Mouse (Mus musculus): ENCODE data around the gene Ttll6. TPM values are rescaled to one million over a fixed set of nuclear protein-coding genes. Genes with fewer than 3 reads are reported as not detected.

The Ttll6 gene
- polyA plus RNA-seq, 1 experiment from 2014 or later = 0.12 TPM

- Histone ChIP-seq H3K9me3 (ENCODE audit: control insufficient read depth, low read length) (no peaks in the 10 kb centered on the region), H3K4me3 (ENCODE audit: low read depth, low read length) (no peak overlapping the region), H3K27me3 (ENCODE audit: control insufficient read depth, insufficient read depth, low read length) (peaks cover 94% of the 10 kb centered on the region), H3K4me2 (replicated peaks; ENCODE audit: low read depth, low read length) (no peak overlapping the region), H3K9ac (ENCODE audit: low read depth, low read length) (no peak overlapping the region), H3K4me1 (replicated peaks; ENCODE audit: control insufficient read depth, insufficient read depth, low read length) (no peaks in the 10 kb centered on the region), H3K27ac (ENCODE audit: low read depth, low read length) (no peak overlapping the region), H3K36me3 (ENCODE audit: control insufficient read depth, insufficient read depth, low read length) (no peaks in the 10 kb centered on the region)
- 0% methylated on average over 25 of the region's 25 CpGs for WGBS
- DNase-seq (ENCODE audit: low spot score) (peak; percentile 48), ATAC-seq (ENCODE audit: low FRiP score) (no peak)
Measured at GRCm38 (mm10) chr11:96172511-96173287, 39.1 kb downstream of the Ttll6 start.

- H3K9me3 ChIP-seq (ENCODE audit: control insufficient read depth, low read length) = no peaks in the 10 kb centered on the region
- no peak for ATAC-seq (ENCODE audit: low FRiP score)
- H3K4me3 ChIP-seq (ENCODE audit: low read depth, low read length) = no peak overlapping the region
- H3K27me3 ChIP-seq (ENCODE audit: control insufficient read depth, insufficient read depth, low read length) = peaks cover 96% of the 10 kb centered on the region
- no peaks in the 10 kb centered on the region for H3K36me3 ChIP-seq (ENCODE audit: control insufficient read depth, insufficient read depth, low read length)
- H3K4me1 ChIP-seq (replicated peaks; ENCODE audit: control insufficient read depth, insufficient read depth, low read length) = no peaks in the 10 kb centered on the region
- no peak overlapping the region for H3K27ac ChIP-seq (ENCODE audit: low read depth, low read length)
- H3K4me2 ChIP-seq (replicated peaks; ENCODE audit: low read depth, low read length) = no peak overlapping the region
- peak; percentile 40 for DNase-seq (ENCODE audit: low spot score)
- H3K9ac ChIP-seq (ENCODE audit: low read depth, low read length) = no peak overlapping the region
- WGBS = under 1% methylated on average over 16 of the region's 16 CpGs
Measured at GRCm38 (mm10) chr11:96173288-96173840, 39.8 kb downstream of the Ttll6 start.

- peaks cover 95% of the 10 kb centered on the region for H3K27me3 ChIP-seq (ENCODE audit: control insufficient read depth, insufficient read depth, low read length)
- no peak overlapping the region for H3K9ac ChIP-seq (ENCODE audit: low read depth, low read length)
- DNase-seq (ENCODE audit: low spot score) (peak; percentile 35), ATAC-seq (ENCODE audit: low FRiP score) (no peak)
- 2% methylated on average over 6 of the region's 6 CpGs for WGBS
- H3K4me3 ChIP-seq (ENCODE audit: low read depth, low read length) = no peak overlapping the region
- H3K27ac ChIP-seq (ENCODE audit: low read depth, low read length) = no peak overlapping the region
- H3K4me1 ChIP-seq (replicated peaks; ENCODE audit: control insufficient read depth, insufficient read depth, low read length) = no peaks in the 10 kb centered on the region
- H3K36me3 ChIP-seq (ENCODE audit: control insufficient read depth, insufficient read depth, low read length) = no peaks in the 10 kb centered on the region
- H3K4me2 ChIP-seq (replicated peaks; ENCODE audit: low read depth, low read length) = no peak overlapping the region
- no peaks in the 10 kb centered on the region for H3K9me3 ChIP-seq (ENCODE audit: control insufficient read depth, low read length)
Measured at GRCm38 (mm10) chr11:96174881-96175280, 41.3 kb downstream of the Ttll6 start.

- under 1% methylated on average over 17 of the region's 17 CpGs for WGBS
- Histone ChIP-seq H3K4me1 (replicated peaks; ENCODE audit: control insufficient read depth, insufficient read depth, low read length) (no peaks in the 10 kb centered on the region), H3K36me3 (ENCODE audit: control insufficient read depth, insufficient read depth, low read length) (no peaks in the 10 kb centered on the region), H3K27me3 (ENCODE audit: control insufficient read depth, insufficient read depth, low read length) (peaks cover 95% of the 10 kb centered on the region), H3K4me3 (ENCODE audit: low read depth, low read length) (no peak overlapping the region), H3K4me2 (replicated peaks; ENCODE audit: low read depth, low read length) (no peak overlapping the region), H3K27ac (ENCODE audit: low read depth, low read length) (no peak overlapping the region), H3K9ac (ENCODE audit: low read depth, low read length) (no peak overlapping the region), H3K9me3 (ENCODE audit: control insufficient read depth, low read length) (no peaks in the 10 kb centered on the region)
- DNase-seq (ENCODE audit: low spot score) = peak; percentile 64
- ATAC-seq (ENCODE audit: low FRiP score) = no peak
Measured at GRCm38 (mm10) chr11:96175511-96175910, 41.9 kb downstream of the Ttll6 start.

GRCm38 (mm10) chr11:96175951-96176530, 42.5 kb downstream of the Ttll6 start:
- no peaks in the 10 kb centered on the region for H3K4me1 ChIP-seq (replicated peaks; ENCODE audit: control insufficient read depth, insufficient read depth, low read length)
- H3K4me2 ChIP-seq (replicated peaks; ENCODE audit: low read depth, low read length) = no peak overlapping the region
- H3K4me3 ChIP-seq (ENCODE audit: low read depth, low read length) = no peak overlapping the region
- under 1% methylated on average over 9 of the region's 9 CpGs for WGBS
- H3K27me3 ChIP-seq (ENCODE audit: control insufficient read depth, insufficient read depth, low read length) = peaks cover 95% of the 10 kb centered on the region
- no peaks in the 10 kb centered on the region for H3K9me3 ChIP-seq (ENCODE audit: control insufficient read depth, low read length)
- H3K27ac ChIP-seq (ENCODE audit: low read depth, low read length) = no peak overlapping the region
- H3K36me3 ChIP-seq (ENCODE audit: control insufficient read depth, insufficient read depth, low read length) = no peaks in the 10 kb centered on the region
- no peak for ATAC-seq (ENCODE audit: low FRiP score)
- no peak overlapping the region for H3K9ac ChIP-seq (ENCODE audit: low read depth, low read length)
- DNase-seq (ENCODE audit: low spot score) = peak; percentile 50

- Histone ChIP-seq H3K36me3 (ENCODE audit: control insufficient read depth, insufficient read depth, low read length) (no peaks in the 10 kb centered on the region), H3K27me3 (ENCODE audit: control insufficient read depth, insufficient read depth, low read length) (peaks cover 95% of the 10 kb centered on the region), H3K4me1 (replicated peaks; ENCODE audit: control insufficient read depth, insufficient read depth, low read length) (no peaks in the 10 kb centered on the region), H3K9me3 (ENCODE audit: control insufficient read depth, low read length) (no peaks in the 10 kb centered on the region), H3K4me3 (ENCODE audit: low read depth, low read length) (no peak overlapping the region), H3K27ac (ENCODE audit: low read depth, low read length) (no peak overlapping the region), H3K4me2 (replicated peaks; ENCODE audit: low read depth, low read length) (no peak overlapping the region), H3K9ac (ENCODE audit: low read depth, low read length) (no peak overlapping the region)
- DNase-seq (ENCODE audit: low spot score) (peak; percentile 45), ATAC-seq (ENCODE audit: low FRiP score) (no peak)
- 2% methylated on average over 10 of the region's 10 CpGs for WGBS
Measured at GRCm38 (mm10) chr11:96176841-96177240, 43.3 kb downstream of the Ttll6 start.

GRCm38 (mm10) chr11:96177546-96178174, 44.1 kb downstream of the Ttll6 start:
- no peak overlapping the region for H3K4me2 ChIP-seq (replicated peaks; ENCODE audit: low read depth, low read length)
- H3K27me3 ChIP-seq (ENCODE audit: control insufficient read depth, insufficient read depth, low read length) = peaks cover 95% of the 10 kb centered on the region
- under 1% methylated on average over 27 of the region's 27 CpGs for WGBS
- 0 out of 2 replicates have a peak, but pooled peaks cover under 1% of the 10 kb centered on the region for H3K9me3 ChIP-seq (ENCODE audit: control insufficient read depth, low read length)
- H3K4me3 ChIP-seq (ENCODE audit: low read depth, low read length) = no peak overlapping the region
- no peak overlapping the region for H3K27ac ChIP-seq (ENCODE audit: low read depth, low read length)
- no peaks in the 10 kb centered on the region for H3K36me3 ChIP-seq (ENCODE audit: control insufficient read depth, insufficient read depth, low read length)
- no peaks in the 10 kb centered on the region for H3K4me1 ChIP-seq (replicated peaks; ENCODE audit: control insufficient read depth, insufficient read depth, low read length)
- no peak overlapping the region for H3K9ac ChIP-seq (ENCODE audit: low read depth, low read length)
- DNase-seq (ENCODE audit: low spot score) = peak; percentile 69
- ATAC-seq (ENCODE audit: low FRiP score) = no peak

GRCm38 (mm10) chr11:96178356-96178755, 44.8 kb downstream of the Ttll6 start:
- Histone ChIP-seq H3K4me1 (replicated peaks; ENCODE audit: control insufficient read depth, insufficient read depth, low read length) (no peaks in the 10 kb centered on the region), H3K27ac (ENCODE audit: low read depth, low read length) (no peak overlapping the region), H3K9ac (ENCODE audit: low read depth, low read length) (no peak overlapping the region), H3K9me3 (ENCODE audit: control insufficient read depth, low read length) (0 out of 2 replicates have a peak, but pooled peaks cover 3% of the 10 kb centered on the region), H3K4me2 (replicated peaks; ENCODE audit: low read depth, low read length) (no peak overlapping the region), H3K27me3 (ENCODE audit: control insufficient read depth, insufficient read depth, low read length) (peaks cover 94% of the 10 kb centered on the region), H3K36me3 (ENCODE audit: control insufficient read depth, insufficient read depth, low read length) (no peaks in the 10 kb centered on the region), H3K4me3 (ENCODE audit: low read depth, low read length) (no peak overlapping the region)
- peak; percentile 63 for DNase-seq (ENCODE audit: low spot score)
- no peak for ATAC-seq (ENCODE audit: low FRiP score)
- WGBS = 1% methylated on average over 8 of the region's 8 CpGs

All from hindbrain, embryonic 11.5 days (tissue).